Mouse (Mus musculus): ENCODE measurements around the gene Xlr4c.
A peak's percentile ranks its signal among the peaks of the same experiment; 100 is the strongest.
"Not testable (repeated sequence)": the region's sequence is repeated elsewhere in the genome, so short reads cannot be mapped to it uniquely, and the experiment has no call there.

Xlr4c gene

GRCm38 (mm10) chrX:73242821-73243325 lies at the start of gene Xlr4c:
TSS of gene Xlr4c (minus strand) at chrX:73243130.
- not testable (repeated sequence) for DNase-seq (ENCODE audit: low read depth, low spot score)

- DNase-seq (ENCODE audit: low read depth, low spot score), result not testable (repeated sequence)
These were observed 22.3 kb upstream of the Xlr4c start, which contains the start of gene Xlr3c for GRCm38 (mm10) chrX:73265270-73265669. TSS of gene Xlr3c (minus strand) at chrX:73265390.

GRCm38 (mm10) chrX:73262428-73262827 lies 19.5 kb upstream of the Xlr4c start:
- not testable (repeated sequence) for DNase-seq (ENCODE audit: low read depth, low spot score)

GRCm38 (mm10) chrX:73229288-73229687 lies 13.6 kb downstream of the Xlr4c start:
- DNase-seq (ENCODE audit: low read depth, low spot score), result no peak

- peak; percentile 73 for DNase-seq (ENCODE audit: low read depth, low spot score)
These were observed 14.2 kb downstream of the Xlr4c start for GRCm38 (mm10) chrX:73228606-73229214.

- peak; percentile 89 for DNase-seq (ENCODE audit: low read depth, low spot score)
These were observed 14.9 kb downstream of the Xlr4c start, which contains the start of gene F8a for GRCm38 (mm10) chrX:73227914-73228605. TSS of gene F8a (plus strand) at chrX:73228291.

- no peak for DNase-seq (ENCODE audit: low read depth, low spot score)
These were observed 17.6 kb downstream of the Xlr4c start for GRCm38 (mm10) chrX:73225365-73225764.

GRCm38 (mm10) chrX:73213819-73214564 lies 28.9 kb downstream of the Xlr4c start, which contains the start of gene Xlr4b:
TSS of gene Xlr4b (plus strand) at chrX:73214333.
- DNase-seq (ENCODE audit: low read depth, low spot score), result peak; percentile 19

GRCm38 (mm10) chrX:73191934-73192333 lies 51.0 kb downstream of the Xlr4c start, which contains the start of gene Xlr3b:
TSS of gene Xlr3b (plus strand) at chrX:73192207.
- peak; percentile 47 for DNase-seq (ENCODE audit: low read depth, low spot score)
